Mouse (Mus musculus) ES-Bruce4 (cell line): ENCODE measurements around the gene Smoc1.

Experiments
- CTCF ChIP-seq: IDR thresholded peaks from one replicate; pipeline ENCODE4 v1.8.1; 2011; ENCODE audit warnings: low read depth, low read length
- EP300 ChIP-seq: IDR thresholded peaks from 2 replicates; pipeline ENCODE4 v1.6.1; 2011; ENCODE audit warnings: low read depth, low read length; ENCODE audit not compliant: insufficient read depth
- POLR2A ChIP-seq: IDR thresholded peaks from one replicate; pipeline ENCODE4 v1.8.1; 2011; ENCODE audit warnings: low read length; ENCODE audit not compliant: insufficient read depth

- peak; percentile 90 for TF ChIP-seq CTCF
- TF ChIP-seq EP300, result no peak
- no peak for TF ChIP-seq POLR2A
These were observed 155.5 kb downstream of the Smoc1 start for GRCm38 (mm10) chr12:81182073-81182472.
